Mouse (Mus musculus) brain, embryonic 14.5 days (tissue): ENCODE data around the gene Pla2g4e.

Source experiments
- CTCF ChIP-seq: fragments of 200-500 bp; IDR thresholded peaks from 2 replicates; pipeline ENCODE4 v1.5.1; 2012; ENCODE audit warnings: inconsistent platforms, mild to moderate bottlenecking, moderate library complexity, borderline replicate concordance; ENCODE audit not compliant: insufficient read depth, insufficient read length; ENCODE audit errors: extremely low read depth
- POLR2A ChIP-seq: fragments of 200-500 bp; IDR thresholded peaks from 2 replicates; pipeline ENCODE4 v1.6.1; 2012; ENCODE audit warnings: mild to moderate bottlenecking, inconsistent platforms, borderline replicate concordance; ENCODE audit not compliant: poor library complexity, insufficient read depth, insufficient read length, severe bottlenecking; ENCODE audit errors: extremely low read depth

DNA sequence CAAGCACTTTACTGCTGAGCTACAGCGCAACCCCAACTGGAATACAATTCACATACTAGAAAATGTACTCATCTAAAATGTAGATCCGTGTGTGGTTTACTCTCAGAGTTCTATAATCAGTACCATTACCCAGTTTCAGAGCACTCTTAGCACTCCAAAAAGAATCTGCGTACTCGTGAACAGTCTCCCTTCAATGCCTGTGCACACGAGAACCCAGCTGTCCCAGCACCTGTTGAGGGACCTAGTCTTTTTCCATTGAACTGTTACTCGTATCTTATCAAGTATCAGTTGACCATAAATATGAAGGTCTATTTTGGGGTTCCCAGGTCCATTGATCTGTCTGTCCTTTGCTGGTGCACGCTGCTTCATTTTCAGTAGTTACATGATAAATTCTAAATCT, 95.5 kb downstream of the Pla2g4e start:
- TF ChIP-seq POLR2A, result no peak
- no peak for TF ChIP-seq CTCF
